Mouse (Mus musculus): ENCODE measurements around the gene 2010315B03Rik. TPM values are rescaled to one million over a fixed set of nuclear protein-coding genes. Genes with fewer than 3 reads are reported as not detected.

The 2010315B03Rik gene
- 23.1 TPM for polyA plus RNA-seq (2017; shearing (Covaris generic))

DNA sequence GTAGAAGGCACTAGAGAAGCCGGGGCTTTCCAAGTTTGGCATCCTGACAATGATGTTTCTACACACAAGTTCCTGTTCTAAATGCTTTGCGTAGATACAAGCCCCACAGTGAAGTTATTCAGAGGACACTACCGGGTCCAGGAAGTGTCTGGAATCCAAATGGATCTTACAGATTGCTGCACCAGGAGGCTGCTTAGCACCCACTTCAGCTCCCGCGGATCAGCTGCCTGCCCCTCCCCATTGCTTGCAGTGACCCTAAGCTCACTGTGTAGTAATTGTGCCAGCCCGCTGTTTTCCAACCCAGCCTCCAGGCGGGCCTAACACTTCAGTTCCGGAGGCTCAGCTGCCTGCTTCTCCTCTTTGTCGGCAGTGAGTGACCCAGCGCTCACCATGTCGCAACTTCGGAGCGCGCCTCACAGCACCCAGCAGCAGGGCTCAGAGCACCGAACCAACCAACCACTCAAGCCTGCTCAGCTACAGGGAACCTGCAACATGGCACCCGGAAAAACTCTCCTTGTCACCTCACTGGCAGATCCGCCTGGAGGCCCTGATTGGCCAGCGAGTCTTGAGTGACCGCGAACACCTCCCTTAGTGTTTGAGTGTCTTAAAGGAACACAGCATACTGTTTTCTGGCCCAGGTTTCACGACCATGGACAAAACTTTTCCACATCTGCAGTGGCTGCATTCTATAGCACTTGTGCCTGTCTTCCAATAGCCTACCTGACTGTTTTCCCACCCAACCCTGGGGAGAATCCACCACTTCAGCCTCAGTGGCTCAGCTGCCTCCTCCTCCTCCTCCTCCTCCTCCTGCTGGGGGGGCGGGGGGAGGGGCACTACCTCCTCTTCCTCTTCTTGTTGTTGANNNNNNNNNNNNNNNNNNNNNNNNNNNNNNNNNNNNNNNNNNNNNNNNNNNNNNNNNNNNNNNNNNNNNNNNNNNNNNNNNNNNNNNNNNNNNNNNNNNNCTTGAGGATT, at the start of gene 2010315B03Rik:
2010315B03Rik (minus strand) TSS at position 526 of the 972 bp plus-strand sequence.

Other genes with a start within 250 kb of the 2010315B03Rik start
- 32.0 TPM for gene Ccr2, start 210.7 kb downstream of the 2010315B03Rik start, polyA plus RNA-seq (2017; shearing (Covaris generic))
- gene Ccr5, start 191.2 kb downstream of the 2010315B03Rik start, polyA plus RNA-seq (2017; shearing (Covaris generic)) = 13.5 TPM
- gene Ppp2r3d, start 164.2 kb upstream of the 2010315B03Rik start, polyA plus RNA-seq (2017; shearing (Covaris generic)) = 29.3 TPM
- not detected for gene Gm21836, start 181.1 kb upstream of the 2010315B03Rik start, polyA plus RNA-seq (2017; shearing (Covaris generic))

Measured in inflammation-experienced regulatory T-cells, adult 16 weeks (primary cell).